Mouse (Mus musculus) cortical plate, adult 2 months (tissue): ENCODE data around the gene Snx33. TPM values are rescaled to one million over a fixed set of nuclear protein-coding genes. Genes with fewer than 3 reads are reported as not detected.

Experiments
- H3K27ac ChIP-seq: fragments of 200-500 bp; 2 replicates; pipeline ENCODE4 v1.5.1; 2012; ENCODE audit warnings: low read length, control low read depth, inconsistent platforms; ENCODE audit not compliant: insufficient read depth
- H3K4me1 ChIP-seq: fragments of 200-500 bp; 2 replicates; pipeline ENCODE4 v1.6.1; 2011; ENCODE audit warnings: low read length; ENCODE audit not compliant: control insufficient read depth, insufficient read depth
- H3K4me3 ChIP-seq: fragments of 200-500 bp; 2 replicates; pipeline ENCODE4 v1.5.1; 2011; ENCODE audit warnings: mild to moderate bottlenecking, low read length, control low read depth; ENCODE audit not compliant: insufficient read depth
- CTCF ChIP-seq: fragments of 200-500 bp; IDR thresholded peaks from 2 replicates; pipeline ENCODE4 v1.5.1; 2011; ENCODE audit warnings: mild to moderate bottlenecking, control low read depth, low read length; ENCODE audit not compliant: insufficient read depth; ENCODE audit errors: extremely low read depth
- POLR2A ChIP-seq: fragments of 200-500 bp; IDR thresholded peaks from 2 replicates; pipeline ENCODE4 v1.6.1; 2011; ENCODE audit warnings: mild to moderate bottlenecking, low read length, control low read depth; ENCODE audit not compliant: insufficient read depth; ENCODE audit errors: extremely low read depth
- polyA plus RNA-seq: library from polyadenylated mRNA; depleted of rRNA; stranded (reverse); fragments of >200 nt; gene quantifications from 2 replicates; pipeline ENCODE4 v1.2.3, GENCODE M21; 2012; rRNA removed

Gene Snx33
- 6.4 and 7.4 TPM in 2 replicates for polyA plus RNA-seq

DNA sequence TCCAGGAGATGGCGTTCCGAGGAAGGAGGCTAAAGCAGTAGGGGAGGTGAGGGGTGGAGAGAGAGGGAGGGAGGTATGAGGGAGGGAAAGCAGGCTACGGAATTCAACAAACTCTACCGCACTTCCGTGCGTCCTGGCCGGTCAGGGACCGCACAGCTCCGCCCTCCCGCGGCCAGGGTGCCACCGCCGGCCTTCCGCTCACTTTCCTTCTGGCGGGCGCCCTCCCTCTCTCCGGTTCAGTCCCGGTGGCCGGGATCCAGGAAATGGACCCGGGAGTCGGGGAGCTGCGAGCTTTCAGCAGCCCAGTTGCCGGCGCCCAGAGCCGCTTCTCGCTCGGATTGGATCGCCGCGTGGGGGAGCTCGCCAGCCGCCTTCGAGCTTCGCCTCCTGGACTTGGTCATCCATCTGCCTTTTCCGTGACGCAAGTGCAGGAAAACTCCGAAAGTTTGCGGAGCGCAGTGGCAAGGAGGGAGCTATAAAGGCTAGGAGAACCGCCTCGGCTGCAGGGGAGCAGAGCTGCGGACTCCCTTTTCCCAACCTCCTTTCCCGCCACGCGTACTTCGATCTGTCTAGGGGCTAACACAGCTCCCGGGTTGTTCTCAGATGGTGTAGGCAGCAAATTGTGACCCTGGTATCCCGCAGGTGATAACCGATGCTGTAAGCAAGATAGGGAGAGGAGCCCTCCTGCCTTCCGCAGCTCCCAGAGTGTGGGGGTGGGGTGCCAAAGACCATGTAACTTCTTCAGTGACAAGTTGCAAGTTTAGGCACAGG is at the start of gene Snx33:
Snx33 (minus strand) TSS at position 331 of the 771 bp plus-strand sequence.
- peak; percentile 48 for TF ChIP-seq CTCF
- TF ChIP-seq POLR2A: no peak
- no peaks in the 10 kb centered on the region for H3K4me1 ChIP-seq
- H3K27ac ChIP-seq: peak within 1 kb of the TSS; percentile 51
- H3K4me3 ChIP-seq: peak within 1 kb of the TSS; percentile 35

GRCm38 (mm10) chr9:56975199-56975598 is 47.0 kb upstream of the Snx33 start:
- TF ChIP-seq CTCF (no peak), POLR2A (no peak)
- no peaks in the 10 kb centered on the region for H3K4me1 ChIP-seq
- H3K4me3 ChIP-seq: no peak overlapping the region
- no peak overlapping the region for H3K27ac ChIP-seq

DNA sequence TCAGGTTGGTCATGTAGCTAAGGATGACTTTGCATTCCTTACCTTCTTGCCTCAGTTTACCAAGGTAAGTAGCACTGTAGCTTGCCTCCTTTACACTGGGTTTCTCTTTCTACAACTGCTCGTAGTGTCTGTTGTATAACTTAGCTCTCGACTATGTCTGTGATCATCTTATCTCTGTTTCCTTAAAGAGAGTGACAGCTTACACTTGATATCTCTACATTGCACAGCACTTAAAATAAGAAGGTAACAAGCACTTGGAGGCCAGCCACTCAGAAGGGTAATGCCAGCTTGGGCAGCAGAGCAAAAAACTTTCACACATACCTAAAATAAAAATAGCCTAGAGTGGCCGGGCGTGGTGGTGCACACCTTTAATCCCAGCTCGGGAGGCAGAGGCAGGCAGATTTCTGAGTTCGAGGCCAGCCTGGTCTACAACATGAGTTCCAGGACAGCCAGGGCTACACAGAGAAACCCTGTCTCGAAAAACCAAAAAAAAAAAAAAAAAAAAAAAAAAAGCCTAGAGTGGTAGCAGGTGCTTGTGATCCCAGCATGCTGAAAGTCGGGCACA is 45.9 kb upstream of the Snx33 start:
- H3K27ac ChIP-seq: no peak overlapping the region
- H3K4me3 ChIP-seq: no peak overlapping the region
- no peaks in the 10 kb centered on the region for H3K4me1 ChIP-seq
- TF ChIP-seq CTCF: no peak
- no peak for TF ChIP-seq POLR2A

- Histone ChIP-seq H3K4me1 (no peaks in the 10 kb centered on the region), H3K4me3 (no peak overlapping the region), H3K27ac (no peak overlapping the region)
- TF ChIP-seq CTCF: no peak
- TF ChIP-seq POLR2A: no peak
Measured at GRCm38 (mm10) chr9:56970158-56970557, 42.0 kb upstream of the Snx33 start.

DNA sequence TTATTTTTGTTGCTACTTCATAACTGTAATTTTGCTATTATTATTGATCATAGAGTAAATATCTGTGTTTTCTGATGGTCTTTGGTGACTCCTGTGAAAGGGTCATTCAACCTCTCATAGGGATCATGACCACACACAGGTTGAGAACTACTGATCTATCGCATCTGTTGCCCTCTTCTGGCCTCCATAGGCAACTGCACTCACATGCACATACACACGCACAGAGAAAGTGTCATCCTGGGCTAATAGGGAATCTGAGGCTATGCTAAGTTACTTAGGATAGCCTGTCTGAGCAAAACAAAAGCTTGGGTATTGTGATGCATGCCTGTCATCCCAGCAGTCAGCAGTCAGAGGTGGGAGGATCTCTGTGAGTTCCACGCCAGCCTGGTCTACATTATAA is 33.4 kb upstream of the Snx33 start:
- peaks cover 4% of the 10 kb centered on the region; the same call in 1 of the 2 replicates for H3K4me1 ChIP-seq
- no peak overlapping the region for H3K4me3 ChIP-seq
- no peak overlapping the region for H3K27ac ChIP-seq
- TF ChIP-seq POLR2A (no peak), CTCF (no peak)

- no peak for TF ChIP-seq CTCF
- TF ChIP-seq POLR2A: no peak
- Histone ChIP-seq H3K4me1 (peaks cover 4% of the 10 kb centered on the region; the same call in 1 of the 2 replicates), H3K4me3 (no peak overlapping the region), H3K27ac (no peak overlapping the region)
Measured at GRCm38 (mm10) chr9:56958689-56959088, 30.5 kb upstream of the Snx33 start.

DNA sequence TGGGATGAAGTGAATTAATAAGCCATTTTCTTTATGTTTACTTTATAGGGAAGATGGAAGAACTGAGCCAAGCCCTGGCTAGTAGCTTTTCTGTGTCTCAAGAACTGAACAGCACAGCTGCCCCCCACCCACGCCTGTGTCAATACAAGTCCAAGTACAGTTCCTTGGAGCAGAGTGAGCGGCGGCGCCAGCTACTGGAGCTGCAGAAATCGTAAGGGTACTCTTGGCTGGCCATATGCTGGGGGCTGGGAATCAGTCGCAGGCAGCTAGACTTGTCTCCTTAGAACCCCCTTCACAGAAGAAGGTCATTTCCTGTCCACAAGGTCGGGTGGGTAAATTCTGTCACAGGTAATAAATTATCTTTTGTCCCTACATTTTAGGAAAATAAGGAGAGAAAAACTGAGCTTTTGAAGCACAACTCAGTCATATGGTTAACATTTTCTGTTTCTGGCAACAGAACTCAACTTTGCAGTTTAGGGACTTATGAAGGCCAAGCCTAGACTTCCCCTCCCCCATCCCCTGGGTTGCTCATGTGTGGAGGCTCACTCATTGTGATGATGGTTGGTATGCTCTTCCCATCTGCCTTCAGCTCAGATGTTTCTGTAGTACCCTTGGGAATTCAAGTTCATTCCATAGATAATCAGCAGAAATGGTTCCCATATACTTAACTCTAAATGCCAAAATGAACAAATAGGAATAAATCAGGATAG is 28.9 kb upstream of the Snx33 start:
- TF ChIP-seq POLR2A (no peak), CTCF (no peak)
- Histone ChIP-seq H3K4me3 (no peak overlapping the region), H3K4me1 (no peaks in the 10 kb centered on the region), H3K27ac (no peak overlapping the region)

DNA sequence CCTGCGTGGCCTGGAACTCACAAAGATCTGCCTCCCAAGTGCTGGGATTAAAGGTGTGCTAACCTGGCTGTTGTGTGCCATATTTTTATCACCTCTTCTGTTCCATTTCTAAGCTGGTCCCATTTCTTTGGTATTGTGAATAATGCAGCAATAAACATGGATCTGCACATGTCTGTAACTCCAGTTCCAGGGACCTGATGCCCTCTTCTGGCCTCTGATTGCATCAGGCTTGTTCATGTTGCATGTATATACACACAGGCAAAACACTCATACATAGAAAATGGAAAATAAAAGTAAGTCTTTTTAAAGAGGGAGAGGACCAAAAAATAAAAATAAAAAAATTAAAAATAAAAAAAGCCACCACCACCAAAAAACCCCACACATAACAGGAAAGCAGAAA is 25.4 kb upstream of the Snx33 start:
- H3K27ac ChIP-seq: no peak overlapping the region
- peaks cover 2% of the 10 kb centered on the region; the same call in 1 of the 2 replicates for H3K4me1 ChIP-seq
- no peak for TF ChIP-seq POLR2A
- TF ChIP-seq CTCF: no peak
- H3K4me3 ChIP-seq: no peak overlapping the region
